Mouse (Mus musculus): ENCODE measurements around the gene B4galt5.

B4galt5 gene

DNA sequence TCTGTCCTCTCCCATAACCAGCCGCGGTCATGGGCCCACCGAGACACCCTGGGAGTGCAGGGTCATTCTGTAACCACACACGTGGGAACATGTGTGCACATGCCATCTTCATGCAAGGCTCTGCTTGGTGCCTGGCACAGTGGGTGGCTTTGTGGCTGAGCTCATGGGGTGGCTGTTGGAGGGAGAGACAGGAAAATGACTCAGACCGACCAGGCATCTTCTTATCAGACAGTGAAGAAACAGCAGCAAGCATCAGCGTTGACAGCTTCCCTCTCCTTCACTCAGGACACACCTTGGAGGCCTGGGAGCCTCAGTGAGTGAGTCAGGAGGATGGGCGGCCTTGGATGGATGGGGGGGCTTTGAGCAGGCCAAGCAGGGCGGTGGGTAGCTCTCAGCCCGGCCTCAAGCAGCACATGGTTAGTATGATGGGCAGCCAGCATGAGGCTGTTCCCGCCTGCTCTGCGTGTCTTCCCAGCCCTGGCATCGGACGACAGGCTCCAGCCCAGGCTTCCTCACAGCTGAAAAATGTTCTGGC, 75.7 kb downstream of the B4galt5 start:
- no peak for DNase-seq

GRCm38 (mm10) chr2:167272706-167273105, 76.3 kb downstream of the B4galt5 start:
- no peak for DNase-seq

GRCm38 (mm10) chr2:167271121-167271521, 77.9 kb downstream of the B4galt5 start:
- no peak for DNase-seq

- DNase-seq = no peak
These were observed 78.5 kb downstream of the B4galt5 start for GRCm38 (mm10) chr2:167270496-167270895.

DNA sequence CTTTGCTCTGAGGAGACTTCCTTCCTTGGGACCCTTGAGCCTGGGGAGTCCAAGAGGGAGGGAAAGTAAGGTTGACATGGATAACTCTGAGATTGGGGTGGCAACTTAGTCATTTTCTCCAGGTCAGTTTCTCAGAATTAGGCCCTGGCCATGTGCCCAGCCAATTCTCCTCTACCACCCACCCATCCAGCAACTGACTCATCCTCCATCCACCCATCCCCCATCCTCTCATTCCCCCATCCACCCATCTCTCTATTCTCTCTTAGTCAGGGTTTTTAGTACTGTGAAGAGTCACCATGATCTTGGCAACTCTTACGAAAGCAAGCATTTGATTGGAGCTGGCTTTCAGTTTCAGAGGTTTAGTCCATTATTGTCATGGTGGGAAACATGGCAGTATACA, 80.3 kb downstream of the B4galt5 start:
- DNase-seq = no peak

- no peak for DNase-seq
These were observed 80.6 kb downstream of the B4galt5 start for GRCm38 (mm10) chr2:167268411-167268690.

DNA sequence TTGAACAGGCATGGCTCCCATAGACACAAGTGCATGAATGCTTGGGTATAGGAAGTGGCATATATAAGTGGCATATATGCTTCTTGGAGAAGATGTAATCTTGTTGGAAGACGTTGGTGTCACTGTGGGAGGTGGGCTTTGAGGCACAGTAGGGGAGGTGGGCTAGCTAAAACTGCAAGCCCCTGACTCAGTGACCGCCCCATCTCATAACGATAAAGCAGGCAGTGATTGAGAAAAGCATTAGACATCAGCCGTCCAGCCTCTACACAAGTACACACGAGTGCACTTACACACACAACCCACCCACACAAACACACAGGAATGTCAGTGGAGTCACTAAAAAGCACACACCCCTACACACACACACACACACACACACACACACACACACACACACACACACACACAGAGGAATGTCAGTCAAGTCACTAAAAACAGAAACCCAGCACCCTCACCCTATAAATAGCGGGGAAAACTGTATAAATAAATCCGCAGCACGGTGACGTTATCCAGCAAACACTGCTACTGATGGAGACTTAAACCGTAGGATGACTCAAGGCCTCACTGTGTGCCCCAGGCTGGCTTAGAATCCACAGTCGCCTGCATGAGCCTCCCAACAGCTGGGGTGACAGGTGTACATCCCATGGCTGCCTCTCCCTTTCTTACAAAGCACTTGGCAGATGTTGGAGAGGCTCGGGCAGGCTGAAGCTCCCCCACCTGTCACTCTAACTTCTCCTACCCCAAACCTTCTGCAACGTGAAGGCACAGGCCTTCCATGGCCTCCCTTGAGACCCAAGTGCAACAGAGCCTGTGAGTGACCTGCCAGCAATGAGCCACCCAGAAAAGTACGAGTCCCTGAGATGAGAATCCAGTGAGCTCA, 81.2 kb downstream of the B4galt5 start:
- no peak for DNase-seq

GRCm38 (mm10) chr2:167266231-167266630, 82.8 kb downstream of the B4galt5 start:
- no peak for DNase-seq

DNA sequence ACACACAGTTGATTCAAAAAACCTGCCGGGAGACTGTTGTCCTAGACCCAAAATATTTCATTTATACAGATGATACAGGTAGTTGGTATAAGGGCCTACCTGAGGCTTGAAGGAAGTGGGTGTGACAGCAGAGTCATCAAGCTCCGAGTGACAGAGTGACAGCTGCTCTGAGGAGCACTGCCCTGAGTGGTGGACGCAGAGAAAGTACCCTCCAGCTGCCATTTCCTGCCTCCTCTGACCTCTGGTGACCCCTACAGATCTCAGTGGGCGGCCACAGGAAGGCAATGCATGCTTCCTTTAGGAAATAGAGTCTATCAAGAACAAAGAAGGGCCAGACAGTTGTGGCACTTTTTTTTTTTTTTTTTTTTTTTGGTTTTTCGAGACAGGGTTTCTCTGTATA, 83.2 kb downstream of the B4galt5 start:
- DNase-seq = no peak

DNA sequence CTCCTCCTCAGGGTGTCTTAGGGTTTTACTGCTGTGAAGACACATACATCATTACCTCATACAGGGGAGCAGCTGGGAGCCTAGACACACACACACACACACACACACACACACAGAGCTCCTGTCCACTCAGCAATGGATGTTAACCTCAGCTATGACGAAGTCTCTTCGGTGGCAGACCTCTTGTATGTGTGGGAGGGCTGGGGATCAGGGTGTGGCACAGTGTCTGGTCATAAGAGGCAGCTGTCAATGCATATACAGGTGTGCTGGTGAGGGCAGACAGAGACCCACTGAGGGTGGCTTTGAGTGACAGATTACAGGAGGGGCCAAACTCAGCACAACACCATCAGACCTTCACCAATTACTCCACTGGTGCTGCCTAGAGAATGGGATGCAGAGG, 84.0 kb downstream of the B4galt5 start:
- no peak for DNase-seq

- no peak for DNase-seq
These were observed 85.1 kb downstream of the B4galt5 start for GRCm38 (mm10) chr2:167263931-167264330.

DNA sequence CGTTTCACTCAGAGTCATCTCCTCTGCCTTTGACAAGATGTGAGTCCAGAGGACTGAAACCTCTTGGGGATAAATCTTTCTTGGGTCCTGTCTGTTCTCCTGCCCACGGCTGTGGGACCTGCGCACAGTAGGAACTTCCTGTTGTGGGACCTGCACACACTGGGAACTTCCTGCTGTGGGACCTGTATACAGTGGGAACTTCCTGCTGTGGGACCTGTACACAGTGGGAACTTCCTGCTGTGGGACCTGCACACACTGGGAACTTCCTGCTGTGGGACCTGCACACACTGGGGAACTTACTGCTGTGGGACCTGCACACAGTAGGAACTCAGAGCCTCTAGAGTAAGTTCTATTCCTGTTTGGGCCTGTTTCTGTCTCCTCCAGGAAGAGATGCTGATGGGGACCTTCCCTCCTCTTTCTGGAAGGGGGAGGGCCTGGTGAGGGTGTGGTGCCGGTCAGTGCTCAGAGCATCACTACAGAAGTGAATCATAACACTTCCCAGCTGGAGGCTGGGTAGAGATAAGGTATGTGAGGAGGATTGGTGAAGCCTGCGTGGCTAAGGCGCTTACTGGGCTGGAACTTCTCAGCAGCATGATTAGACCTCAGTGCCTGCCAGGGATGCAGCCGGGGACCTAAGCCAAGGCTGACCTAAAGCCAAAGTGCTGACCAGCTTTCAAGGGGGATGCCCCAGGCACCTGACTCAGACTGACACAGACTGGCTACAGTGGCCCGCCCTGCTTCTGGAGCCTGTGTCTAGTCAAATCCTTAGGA, 85.8 kb downstream of the B4galt5 start:
- no peak for DNase-seq

DNA sequence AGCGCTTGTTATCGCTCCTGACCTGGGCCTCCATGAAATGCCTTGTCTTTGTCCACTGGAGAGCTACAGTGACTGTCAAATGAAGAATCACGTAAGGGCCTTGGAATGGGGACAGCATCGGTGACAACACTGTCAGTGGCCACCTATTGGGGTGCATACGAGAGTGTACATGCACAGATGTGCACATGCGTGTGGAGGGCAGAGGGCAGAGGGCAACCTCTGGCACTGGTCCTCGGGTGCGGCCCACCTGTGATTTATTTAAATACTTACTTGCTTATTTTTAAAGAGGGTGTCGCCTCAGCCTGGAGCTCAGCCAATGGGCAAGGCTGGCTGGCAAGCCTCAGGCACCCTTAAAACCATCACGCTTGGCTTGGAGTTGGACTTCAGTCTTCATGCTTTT, 86.5 kb downstream of the B4galt5 start:
- DNase-seq = no peak

DNA sequence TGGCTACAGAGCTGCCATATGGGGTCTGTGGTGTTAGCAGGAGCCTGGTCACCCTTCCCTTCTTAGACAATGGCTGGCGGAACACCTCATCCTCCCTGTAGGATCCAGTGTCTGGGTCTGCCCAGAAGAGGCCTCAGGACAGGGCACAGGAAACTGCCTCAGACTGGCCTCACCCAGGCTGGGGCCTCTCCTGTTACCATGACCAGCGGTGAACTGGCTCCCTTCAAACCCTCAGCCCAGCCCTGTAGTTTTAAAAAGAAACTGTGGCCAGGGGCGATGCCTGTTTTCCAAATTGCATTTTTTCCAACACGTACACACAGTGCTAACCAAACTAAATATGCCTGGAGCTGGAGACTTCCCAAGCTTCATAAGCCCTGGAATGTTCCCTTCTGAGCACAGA, 87.9 kb downstream of the B4galt5 start:
- no peak for DNase-seq

DNA sequence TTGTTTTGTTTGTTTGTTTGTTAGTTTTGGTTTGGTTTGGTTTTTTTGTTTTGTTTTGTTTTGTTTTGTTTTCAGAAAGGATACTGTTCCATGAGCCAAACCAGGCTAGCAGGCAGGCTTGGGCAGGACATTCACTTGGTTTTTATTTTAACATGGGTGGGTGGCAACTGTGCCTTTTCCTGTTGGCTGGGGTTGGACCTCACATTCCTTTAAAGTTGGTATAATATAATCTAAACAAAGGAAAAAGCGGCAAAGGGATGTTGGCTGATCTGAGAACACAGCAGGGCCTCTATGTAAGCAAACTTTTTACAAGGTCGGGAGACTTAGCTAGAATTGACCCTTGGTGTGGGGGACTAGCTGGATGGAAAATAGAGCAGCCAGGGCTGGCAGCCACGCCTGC, 91.2 kb downstream of the B4galt5 start:
- DNase-seq = no peak

DNA sequence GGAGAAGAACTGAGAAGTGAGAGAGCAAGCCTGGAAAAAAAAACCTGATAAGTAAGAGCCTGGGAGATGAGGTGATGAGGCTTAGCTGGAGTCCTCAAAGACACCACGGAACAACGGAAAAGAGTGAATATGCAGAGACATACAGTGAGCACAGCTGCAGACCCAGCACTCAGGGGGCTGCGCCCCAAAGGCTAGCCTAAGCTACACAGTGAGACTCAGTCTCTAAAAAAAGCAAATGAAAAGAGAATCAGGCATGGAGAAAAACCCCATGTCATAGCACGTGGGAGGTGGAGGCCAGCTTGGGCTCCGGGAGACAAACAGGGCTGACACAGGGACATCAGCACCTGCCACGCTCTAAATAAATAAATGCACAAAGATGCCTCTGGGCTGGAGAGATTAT, 94.2 kb downstream of the B4galt5 start:
- no peak for DNase-seq

- no peak for DNase-seq
These were observed 94.8 kb downstream of the B4galt5 start for GRCm38 (mm10) chr2:167254185-167254584.

GRCm38 (mm10) chr2:167253476-167253875, 95.5 kb downstream of the B4galt5 start:
- DNase-seq = no peak

- no peak for DNase-seq
These were observed 96.8 kb downstream of the B4galt5 start for GRCm38 (mm10) chr2:167252057-167252687.

- DNase-seq = no peak
These were observed 98.1 kb downstream of the B4galt5 start for GRCm38 (mm10) chr2:167250736-167251337.

- no peak for DNase-seq
These were observed 98.8 kb downstream of the B4galt5 start for GRCm38 (mm10) chr2:167250003-167250735.

DNA sequence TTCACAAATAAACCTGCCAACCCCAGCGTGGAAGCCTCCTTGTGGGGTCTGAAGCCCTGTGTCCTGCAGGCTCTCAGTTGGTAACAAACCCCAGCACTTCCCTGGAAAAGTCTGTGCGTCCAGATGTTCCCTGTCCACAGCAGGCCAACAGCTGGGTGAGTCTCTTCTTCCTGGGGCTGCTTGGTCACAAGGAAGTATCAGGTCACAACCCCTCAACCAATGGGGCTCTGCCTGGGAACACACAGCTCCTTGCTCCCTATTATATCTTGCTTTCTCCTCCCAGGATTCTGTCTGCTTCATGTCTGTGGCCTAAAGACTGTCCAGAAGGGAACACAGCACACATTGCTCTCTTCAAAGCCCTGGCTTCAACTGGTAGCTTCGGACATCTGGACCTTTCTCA, 99.4 kb downstream of the B4galt5 start:
- DNase-seq = no peak

Data from cerebellum, adult 11 months (tissue).